Mouse (Mus musculus): ENCODE measurements around the gene Esp15.
"Not testable (repeated sequence)": the region's sequence is repeated elsewhere in the genome, so short reads cannot be mapped to it uniquely, and the experiment has no call there.

Esp15 gene

DNA sequence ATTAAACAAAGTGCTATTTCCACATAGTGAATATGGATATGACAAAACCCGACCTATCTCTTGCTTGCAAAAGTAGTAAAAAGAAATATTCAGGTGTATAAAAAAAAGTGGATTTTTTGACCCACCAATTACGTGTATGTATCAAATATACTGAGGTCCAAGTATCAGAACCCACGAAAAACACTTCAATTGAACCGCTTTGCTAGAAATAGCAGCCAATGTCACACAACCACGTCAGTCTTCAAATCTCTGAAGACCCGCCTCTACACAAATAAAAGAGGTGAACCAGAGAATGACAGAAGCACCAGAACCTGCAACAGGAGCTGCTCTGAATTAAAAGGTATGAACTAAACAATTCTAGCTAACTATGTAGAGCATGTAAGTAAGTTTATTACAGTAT lies at the start of gene Esp15:
Gene Esp15, plus strand, starts transcription at position 301 of the 400 bp plus-strand sequence.
- not testable (repeated sequence) for DNase-seq (ENCODE audit: low spot score)

DNA sequence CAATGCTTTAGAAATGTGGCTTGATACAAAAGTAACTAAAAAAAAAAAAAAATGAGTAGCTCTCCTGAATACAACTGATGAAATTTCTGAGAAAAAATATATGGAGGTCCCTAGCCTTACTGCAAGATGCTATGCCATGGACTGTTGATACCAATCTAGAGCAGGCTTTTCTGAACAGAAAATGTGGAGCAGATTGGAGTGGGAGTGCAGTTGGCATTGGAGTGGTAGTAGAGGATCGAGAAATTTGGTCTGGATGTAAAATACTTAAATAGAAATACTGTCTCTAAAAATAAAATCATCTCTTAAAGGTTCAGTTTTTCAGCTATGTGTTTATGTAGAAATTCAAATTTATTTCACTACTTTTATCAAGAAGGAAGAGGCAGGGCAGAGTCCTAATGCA lies 49.2 kb upstream of the Esp15 start:
- no peak for DNase-seq (ENCODE audit: low spot score)
